In genomic region chr1:80218268-80218667, GRCm38 (mm10) we compare ENCODE assay signal across 9 mouse cellular contexts. TPM values are rescaled to one million over a fixed set of nuclear protein-coding genes. Genes with fewer than 3 reads are reported as not detected.
DNase-seq lines count a peak whose midpoint lies in the region; ATAC-seq lines count a peak whose summit lies in the region.
"Had no signal": no experiment of that assay in that cellular context is flagged by ENCODE, and none has a peak within 500 bp of the region (broad histone marks: within the 10 kb centered on the region; RNA-seq: fewer than 3 reads in every experiment).

Fam124b (minus strand) TSS chr1:80218473.

- H3K36me3 ChIP-seq in midbrain, embryonic 12.5 days = no peaks in the 10 kb centered on the region
- H3K36me3 ChIP-seq in midbrain, embryonic 15.5 days (replicated peaks) = no peaks in the 10 kb centered on the region

- no peaks in the 10 kb centered on the region for H3K9me3 ChIP-seq in midbrain, embryonic 12.5 days
- no peaks in the 10 kb centered on the region for H3K9me3 ChIP-seq in midbrain, embryonic 15.5 days

- 78% methylated on average over 6 of the region's 6 CpGs for WGBS in midbrain, embryonic 12.5 days
- WGBS in midbrain, embryonic 15.5 days = 83% methylated on average over 6 of the region's 6 CpGs

- peak; percentile 77 to 90 for DNase-seq in heart, adult 9 months (ENCODE audit: low spot score in 2 of 2)
- peak; percentile 6 for DNase-seq in kidney, adult 9 months
- DNase-seq in lung, postnatal 14 days = peak; percentile 68
- DNase-seq in urinary bladder, postnatal 14 days (ENCODE audit: low spot score) = no peak
- DNase-seq in cerebellum, postnatal 36 days = no peak

- H3K4me3 ChIP-seq in midbrain, embryonic 12.5 days = no peak within 1 kb of the TSS
- no peak within 1 kb of the TSS for H3K4me3 ChIP-seq in midbrain, embryonic 15.5 days

- H3K4me2 ChIP-seq in midbrain, embryonic 12.5 days (replicated peaks) = no peak within 1 kb of the TSS
- no peak within 1 kb of the TSS for H3K4me2 ChIP-seq in midbrain, embryonic 15.5 days

- 0 out of 2 replicates have a peak, but pooled peaks have one; percentile 16 for ATAC-seq in midbrain, embryonic 12.5 days (ENCODE audit: low FRiP score, low read depth)
- ATAC-seq in midbrain, embryonic 15.5 days (replicated peaks) = no peak; the same call in 1 of the 2 replicates
- ATAC-seq in megakaryocyte-erythroid progenitor cell, adult 5-6 weeks (replicated peaks; ENCODE audit: low FRiP score, low TSS enrichment, poor library complexity, severe bottlenecking) = no peak

- H3K9ac ChIP-seq in midbrain, embryonic 12.5 days (replicated peaks) = no peak within 1 kb of the TSS
- H3K9ac ChIP-seq in midbrain, embryonic 15.5 days = no peak within 1 kb of the TSS

- H3K4me1 ChIP-seq in midbrain, embryonic 12.5 days = no peaks in the 10 kb centered on the region
- H3K4me1 ChIP-seq in midbrain, embryonic 15.5 days = no peaks in the 10 kb centered on the region

- H3K27me3 ChIP-seq in midbrain, embryonic 12.5 days = no peaks in the 10 kb centered on the region
- no peaks in the 10 kb centered on the region for H3K27me3 ChIP-seq in midbrain, embryonic 15.5 days (replicated peaks)

- no peak within 1 kb of the TSS for H3K27ac ChIP-seq in midbrain, embryonic 12.5 days (replicated peaks)
- H3K27ac ChIP-seq in midbrain, embryonic 15.5 days = no peak within 1 kb of the TSS

RNA-seq across cellular contexts. Expression of gene Fam124b, which starts in this region (rescaled TPM):
- 0.43 and 0.59 TPM in 2 replicates for polyA plus RNA-seq in midbrain, embryonic 12.5 days (2016; fragmentation: Nextera tagmentation; extraction: Ambion mirVana)
- polyA plus RNA-seq in midbrain, embryonic 15.5 days (2015; fragmentation: Nextera tagmentation; extraction: Ambion mirVana) = 0.68 and 1.1 TPM in 2 replicates
- total RNA-seq in megakaryocyte-erythroid progenitor cell, adult 5-6 weeks (2014; fragmentation: Nextera tagmentation) = 0.94 TPM in 1 of 2 replicates, not detected in the other
- not detected in 2 replicates for total RNA-seq in megakaryocyte-erythroid progenitor cell, adult 5-6 weeks (2017)
- total RNA-seq: liver, adult 2 months had no signal
- polyA plus RNA-seq: liver, adult 2 months had no signal

Comparison
In these comparisons a context has a peak if more than half of its experiments do, and no peak if none do; other contexts are left out.
1. Peak in ATAC-seq in midbrain, embryonic 12.5 days; RNA of the gene not detected or under 1 TPM.
2. DNase-seq: peak in heart, adult 9 months (2 of 2), kidney, adult 9 months (single experiment) and lung, postnatal 14 days (single experiment); none in urinary bladder, postnatal 14 days (single experiment) and cerebellum, postnatal 36 days (0 of 2).